Mouse (Mus musculus): ENCODE measurements around the gene Cxcl15.

DNA sequence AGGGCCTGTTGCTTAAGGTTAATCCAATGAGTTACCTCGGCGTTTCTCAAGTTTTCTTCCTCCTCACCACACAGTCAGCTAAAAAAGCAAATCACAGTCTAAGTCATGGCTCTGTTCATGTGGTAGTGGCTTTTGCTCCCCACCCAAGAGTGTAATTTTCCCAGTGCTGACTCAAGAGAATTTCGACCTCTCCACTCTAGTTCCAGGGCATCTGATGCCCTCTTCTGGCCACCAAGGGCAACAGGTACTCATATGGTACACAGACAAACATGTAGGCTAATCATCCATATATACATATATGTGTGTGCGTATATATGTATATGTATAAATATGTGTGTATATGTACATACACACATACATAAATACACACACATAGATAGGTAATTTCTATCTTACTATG lies 6.2 kb upstream of the Cxcl15 start:
- TF ChIP-seq CTCF (IDR thresholded peaks at IDR 0.05; ENCODE audit: control insufficient read depth, insufficient read depth, insufficient read length) (no peak), MYOD1 (IDR thresholded peaks at IDR 0.05; ENCODE audit: control insufficient read depth, insufficient read length, low read depth) (no peak), MAX (IDR thresholded peaks at IDR 0.05) (no peak)

Measured in C2C12 (cell line).